Mouse (Mus musculus): ENCODE measurements around the gene Ppil6. TPM values are rescaled to one million over a fixed set of nuclear protein-coding genes. Genes with fewer than 3 reads are reported as not detected.

Gene Ppil6
- total RNA-seq, 2 experiments from 2014 or later: 1.1 to 1.5 TPM

DNA sequence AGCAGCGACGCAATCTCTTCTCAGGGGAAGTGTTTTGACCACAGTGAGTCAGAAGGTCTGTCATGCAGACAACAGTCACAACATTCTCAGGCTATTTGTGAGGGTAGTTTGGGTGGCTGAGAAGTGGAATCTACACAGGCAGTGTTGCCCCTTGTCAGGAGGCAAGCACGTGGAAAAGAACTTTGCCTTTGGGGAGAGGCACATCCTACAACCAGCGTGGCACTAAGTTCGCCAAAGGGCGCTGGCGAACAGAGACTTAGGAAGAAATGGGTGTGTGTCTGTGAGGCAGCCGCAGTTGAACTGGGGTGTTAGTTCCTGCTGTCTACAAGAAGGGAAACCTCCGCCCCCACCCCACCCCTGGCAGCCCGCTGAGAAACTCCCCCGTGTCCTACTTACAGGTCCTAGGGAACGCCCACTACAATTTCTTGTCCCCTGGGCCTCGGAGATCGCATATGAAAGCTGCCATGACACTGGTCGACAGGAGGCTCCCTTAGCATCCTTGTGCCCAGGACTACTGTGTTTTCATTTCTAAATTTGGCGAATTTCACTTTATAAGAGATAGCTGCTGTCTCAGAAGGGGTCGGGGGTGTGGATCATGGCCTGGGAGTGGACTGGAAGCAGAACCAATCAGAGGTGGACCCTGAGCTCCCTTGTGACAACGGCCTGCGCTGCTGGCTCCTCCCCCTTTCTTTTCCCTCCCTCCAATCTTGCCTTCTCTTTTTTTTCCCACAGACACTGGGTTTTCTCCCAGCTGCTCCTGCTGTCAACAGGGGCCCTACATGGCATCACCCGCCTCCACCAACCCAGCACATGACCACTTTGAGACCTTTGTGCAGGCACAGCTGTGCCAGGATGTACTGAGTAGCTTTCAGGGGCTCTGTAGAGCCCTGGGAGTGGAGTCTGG lies 12.7 kb upstream of the Ppil6 start:
- ATAC-seq (replicated peaks; ENCODE audit: poor library complexity): peak; percentile 35

DNA sequence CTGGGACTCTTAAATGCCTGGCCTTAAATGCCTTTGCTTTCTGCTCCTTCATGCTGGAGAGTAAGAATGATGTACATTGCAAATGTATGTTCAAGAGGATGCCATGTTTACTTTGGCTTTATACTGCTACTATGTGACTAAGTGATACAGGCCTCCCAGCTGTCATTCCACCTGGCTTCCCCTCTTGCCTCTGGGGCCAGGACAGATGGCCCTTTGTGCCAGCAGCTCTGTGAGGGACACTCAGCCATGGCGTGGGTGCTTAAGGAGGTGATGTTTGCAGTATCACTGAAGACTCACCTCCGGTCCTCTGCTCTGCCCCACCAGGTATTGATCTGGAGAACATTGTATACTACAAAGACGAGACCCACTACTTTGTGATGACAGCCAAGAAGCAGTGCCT lies 10.3 kb upstream of the Ppil6 start:
- no peak for ATAC-seq (replicated peaks; ENCODE audit: poor library complexity)

DNA sequence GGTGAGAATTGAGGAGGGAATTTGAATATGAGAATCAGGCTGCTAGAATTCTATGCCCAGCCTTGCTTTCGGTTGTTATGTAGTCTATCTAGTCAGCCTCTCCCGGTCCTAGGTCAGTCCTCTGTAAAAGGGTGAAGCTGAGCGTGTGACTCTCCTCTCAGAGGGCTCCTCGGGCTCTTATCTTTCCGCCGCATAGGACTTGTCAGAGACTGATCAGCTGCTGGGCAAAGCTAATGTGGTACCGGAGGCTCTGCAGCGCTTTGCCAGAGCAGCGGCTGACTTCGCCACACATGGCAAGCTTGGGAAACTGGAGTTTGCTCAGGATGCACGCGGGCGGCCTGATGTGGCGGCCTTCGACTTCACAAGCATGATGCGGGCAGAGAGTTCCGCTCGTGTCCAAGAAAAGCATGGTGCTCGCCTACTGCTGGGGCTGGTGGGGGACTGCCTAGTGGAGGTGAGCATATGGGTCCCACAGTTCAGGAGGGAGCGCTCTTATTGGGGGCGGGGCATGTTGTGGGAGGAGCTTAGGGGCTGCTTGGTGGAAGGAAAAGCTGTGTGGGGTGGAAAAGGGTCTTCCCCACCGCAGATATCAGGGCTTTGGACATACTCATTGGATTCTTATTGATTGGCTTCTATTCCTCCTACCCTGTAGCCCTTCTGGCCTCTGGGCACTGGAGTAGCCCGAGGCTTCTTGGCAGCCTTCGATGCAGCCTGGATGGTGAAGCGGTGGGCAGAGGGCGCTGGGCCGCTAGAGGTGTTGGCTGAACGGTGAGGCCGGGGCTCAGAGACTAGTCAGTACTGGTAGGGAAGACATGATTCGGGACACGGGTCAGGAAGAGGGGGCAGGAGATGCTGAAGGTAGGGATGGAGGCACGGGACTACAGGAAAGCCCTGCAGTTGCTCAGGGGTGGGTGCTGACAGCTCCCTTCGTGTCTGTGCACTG lies 9.0 kb upstream of the Ppil6 start:
- ATAC-seq (replicated peaks; ENCODE audit: poor library complexity): peak; percentile 49

DNA sequence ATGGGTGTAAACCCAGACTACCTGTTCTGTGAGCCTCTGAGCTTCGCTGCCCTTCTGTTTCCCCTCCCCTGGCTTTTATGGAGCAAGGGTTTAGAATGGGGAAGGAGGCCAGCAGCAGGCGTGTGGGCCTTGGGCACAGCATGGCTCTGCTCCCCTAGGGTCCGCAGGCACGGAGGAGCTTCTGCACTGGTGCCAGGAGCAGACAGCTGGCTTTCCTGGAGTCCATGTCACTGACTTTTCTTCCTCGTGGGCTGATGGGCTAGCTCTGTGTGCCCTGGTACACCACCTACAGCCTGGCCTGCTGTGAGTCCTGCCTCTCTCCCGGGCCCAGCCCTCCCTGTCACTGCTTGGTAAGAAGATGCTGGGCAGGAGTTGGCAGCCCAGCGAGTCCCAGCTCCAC lies 7.8 kb upstream of the Ppil6 start:
- no peak for ATAC-seq (replicated peaks; ENCODE audit: poor library complexity)

DNA sequence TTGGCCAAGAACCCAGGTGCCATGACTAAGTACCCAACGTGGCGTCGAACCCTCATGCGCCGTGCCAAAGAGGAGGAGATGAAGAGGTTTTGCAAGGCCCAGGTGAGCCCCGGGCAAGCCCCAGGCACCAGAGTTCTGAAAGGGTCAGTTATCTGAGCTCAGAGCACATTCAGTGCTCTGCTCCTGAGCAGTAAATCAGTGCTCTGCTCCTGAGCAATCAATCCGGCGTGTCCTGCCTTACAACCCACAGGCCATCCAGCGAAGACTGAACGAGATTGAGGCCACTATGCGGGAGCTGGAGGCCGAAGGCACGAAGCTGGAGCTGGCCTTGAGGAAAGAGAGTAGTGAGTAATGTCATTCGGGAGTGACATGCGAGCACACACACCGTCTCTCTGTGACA lies 4.5 kb upstream of the Ppil6 start:
- ATAC-seq (replicated peaks; ENCODE audit: poor library complexity): no peak

DNA sequence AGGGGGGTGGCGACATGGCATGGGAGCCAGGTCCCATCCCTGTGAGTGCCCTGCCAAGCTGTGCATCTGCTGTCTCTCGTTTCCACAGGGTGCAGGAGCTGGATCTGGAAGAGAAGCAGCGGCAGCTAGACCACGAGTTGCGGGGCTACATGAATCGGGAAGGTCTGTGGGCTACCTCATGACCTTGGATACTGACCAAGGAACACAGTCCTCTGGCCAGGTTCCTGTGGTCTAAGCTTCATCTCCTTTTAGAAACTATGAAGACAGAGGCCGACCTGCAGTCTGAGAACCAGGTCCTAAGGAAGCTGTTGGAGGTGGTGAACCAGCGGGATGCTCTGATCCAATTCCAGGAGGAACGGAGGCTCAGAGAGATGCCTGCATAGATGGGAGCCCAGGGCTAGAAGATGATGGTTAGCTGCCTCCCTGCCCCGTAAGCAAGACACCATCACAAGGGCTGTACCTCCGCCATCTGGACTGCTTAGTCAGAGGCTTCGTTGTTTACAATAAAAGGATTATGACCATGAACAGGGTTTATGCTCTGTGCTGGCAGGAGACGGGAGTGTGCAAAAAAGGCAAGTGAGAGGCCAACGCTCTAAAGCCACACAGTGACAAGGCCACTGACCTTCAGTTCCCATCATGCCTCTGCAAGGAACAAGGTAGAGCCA lies 3.6 kb upstream of the Ppil6 start:
- ATAC-seq (replicated peaks; ENCODE audit: poor library complexity): no peak

DNA sequence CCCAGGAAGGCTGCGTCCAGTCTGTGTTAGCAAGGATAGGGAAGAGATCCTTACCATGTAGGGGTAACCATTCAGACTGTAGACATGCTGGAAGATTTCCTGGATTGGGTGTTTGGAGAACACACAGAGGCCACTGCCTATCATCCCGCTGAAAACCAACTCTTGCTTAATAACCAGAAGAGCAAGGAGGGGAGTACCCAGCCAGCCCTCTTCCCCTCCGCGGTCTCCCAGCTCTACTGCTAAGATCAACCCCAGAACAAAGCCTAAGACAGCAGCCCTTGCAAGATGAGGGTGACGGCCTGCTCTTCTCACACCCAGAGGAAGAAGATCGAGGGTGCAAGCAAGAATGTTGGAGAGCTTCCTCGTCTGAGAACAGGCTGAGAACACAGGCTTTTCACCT lies 1.4 kb upstream of the Ppil6 start:
- peak; percentile 37 for ATAC-seq (replicated peaks; ENCODE audit: poor library complexity)

DNA sequence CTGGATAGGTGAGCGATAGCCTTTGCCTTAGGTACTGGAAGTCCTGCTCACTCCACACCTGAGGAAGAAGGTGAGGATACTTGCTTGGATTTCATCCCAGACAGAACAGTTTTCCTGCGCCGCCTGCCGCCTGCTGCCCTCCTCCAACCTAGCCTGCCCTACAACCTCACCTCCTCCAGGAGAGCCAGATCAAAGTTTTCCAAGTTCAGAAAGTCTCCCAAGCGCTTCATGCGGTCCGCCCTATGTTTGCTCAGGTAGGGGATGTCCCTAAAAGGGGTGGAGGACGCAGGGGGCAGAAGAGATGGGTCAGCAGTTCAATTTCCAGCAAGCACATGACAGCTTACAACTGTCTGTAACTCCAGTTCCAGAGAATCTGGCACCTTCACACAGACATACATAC lies 945 bp upstream of the Ppil6 start:
- no peak for ATAC-seq (replicated peaks; ENCODE audit: poor library complexity)

DNA sequence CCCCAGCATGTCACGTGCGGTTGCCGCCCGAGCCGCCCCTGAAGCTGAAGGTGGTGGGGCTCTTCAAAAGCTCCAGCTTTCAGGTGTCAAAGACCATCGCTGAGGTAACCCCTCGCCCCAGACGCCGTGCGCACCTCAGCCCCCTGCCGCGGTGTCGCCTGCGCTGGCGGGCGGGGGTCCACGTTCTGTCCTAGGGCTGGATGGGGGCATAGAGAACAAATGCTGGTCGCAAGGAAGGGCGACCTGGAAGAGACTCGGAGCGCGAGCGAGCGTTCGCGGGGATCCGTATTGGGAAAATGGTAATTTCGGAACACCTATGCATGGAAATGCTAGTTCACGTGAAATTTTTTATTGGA lies 257 bp downstream of the Ppil6 start:
- no peak for ATAC-seq (replicated peaks; ENCODE audit: poor library complexity)

DNA sequence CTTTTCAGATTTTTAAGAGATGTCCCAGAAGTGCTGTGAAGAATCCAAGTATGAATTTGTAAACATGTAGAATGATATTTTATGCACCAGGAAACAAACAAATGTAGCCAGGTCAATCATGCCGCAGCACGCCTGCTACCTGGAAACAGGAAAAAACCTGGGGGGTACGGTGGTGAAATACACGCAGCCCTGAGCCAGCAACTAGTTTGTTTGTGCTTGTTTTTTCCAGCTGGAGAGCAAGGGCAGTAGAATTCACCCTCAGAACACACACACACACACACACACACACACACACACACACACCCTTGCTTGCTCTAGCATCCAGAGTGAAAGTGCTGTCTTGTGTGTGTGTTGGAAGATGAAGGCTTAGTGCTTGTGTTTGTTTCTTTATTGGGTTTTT lies 872 bp downstream of the Ppil6 start:
- ATAC-seq (replicated peaks; ENCODE audit: poor library complexity): no peak

DNA sequence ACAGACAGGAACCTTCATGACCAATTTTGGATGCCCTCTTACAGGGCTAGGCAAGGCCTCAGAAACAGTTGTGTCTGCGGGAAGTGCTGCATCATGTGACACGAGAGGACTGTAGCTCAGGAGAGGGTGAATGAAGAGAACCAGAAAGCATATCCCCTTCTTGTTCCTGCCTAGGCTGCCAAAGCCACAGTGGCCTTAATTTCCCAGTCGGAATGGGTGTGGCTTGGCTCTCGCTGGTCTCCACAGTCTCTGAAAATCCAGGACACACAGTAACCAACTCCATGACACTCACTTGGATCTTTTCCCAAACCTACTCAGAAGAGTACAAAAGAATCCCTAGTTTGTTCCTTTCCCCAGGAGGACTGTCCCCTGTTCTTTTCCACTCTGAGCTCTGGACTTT lies 10.7 kb downstream of the Ppil6 start:
- ATAC-seq (replicated peaks; ENCODE audit: poor library complexity): no peak

DNA sequence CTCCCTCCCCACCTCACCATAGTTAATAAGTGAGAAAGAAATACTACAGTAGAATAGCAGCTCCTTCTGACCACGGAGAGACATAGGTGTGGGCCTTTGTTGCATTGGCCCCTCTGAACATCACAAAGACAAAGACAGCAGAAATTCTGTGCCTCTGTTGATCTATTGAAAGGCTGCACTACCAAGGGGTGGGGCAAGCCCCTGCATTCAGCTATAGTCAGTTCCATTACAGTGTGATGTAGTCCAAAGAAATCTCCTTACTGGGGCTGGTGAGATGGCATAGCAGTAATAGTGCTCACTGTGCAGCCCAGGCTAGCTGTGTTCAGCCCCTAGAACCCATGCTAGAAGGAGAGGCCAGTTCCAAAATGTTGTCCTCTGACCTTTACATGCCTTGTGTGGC lies 14.8 kb downstream of the Ppil6 start:
- ATAC-seq (replicated peaks; ENCODE audit: poor library complexity): no peak

DNA sequence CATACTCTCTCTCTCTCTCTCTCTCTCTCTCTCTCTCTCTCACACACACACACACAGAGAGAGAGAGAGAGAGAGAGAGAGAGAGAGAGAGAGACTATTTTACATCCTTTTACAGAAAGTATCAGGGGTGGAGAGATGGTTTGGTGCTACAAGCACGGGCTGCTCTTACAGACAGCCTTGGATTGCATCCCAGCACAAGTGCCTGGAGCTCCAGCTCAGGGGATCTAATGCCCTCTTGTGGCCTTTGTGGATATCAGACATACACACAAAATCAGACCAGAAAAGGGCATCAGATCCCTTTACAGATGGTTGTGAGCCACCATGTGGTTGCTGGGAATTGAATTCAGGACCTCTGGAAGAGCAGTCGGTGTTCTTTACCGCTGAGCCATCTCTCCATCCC lies 15.2 kb downstream of the Ppil6 start:
- ATAC-seq (replicated peaks; ENCODE audit: poor library complexity): peak; percentile 94

DNA sequence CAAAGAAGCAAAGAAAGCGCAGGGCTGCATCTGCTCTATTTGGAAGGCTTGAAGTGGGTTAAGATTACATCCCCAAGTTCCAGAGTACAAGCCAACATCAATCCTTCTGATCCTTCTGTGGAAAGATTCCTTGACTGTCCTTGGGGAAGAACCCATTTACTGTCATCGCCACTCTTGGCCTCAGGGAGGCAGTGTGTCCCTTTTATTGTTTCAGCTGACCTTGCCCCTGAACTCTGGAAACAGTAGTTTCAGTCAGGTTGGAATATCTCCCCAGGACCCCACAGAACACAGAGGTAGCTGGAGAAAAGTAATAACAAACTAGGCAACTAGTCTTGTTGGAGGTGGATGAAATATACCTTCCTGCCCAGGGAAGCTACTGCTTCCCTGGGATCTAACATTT lies 18.9 kb downstream of the Ppil6 start:
- ATAC-seq (replicated peaks; ENCODE audit: poor library complexity): peak; percentile 74

DNA sequence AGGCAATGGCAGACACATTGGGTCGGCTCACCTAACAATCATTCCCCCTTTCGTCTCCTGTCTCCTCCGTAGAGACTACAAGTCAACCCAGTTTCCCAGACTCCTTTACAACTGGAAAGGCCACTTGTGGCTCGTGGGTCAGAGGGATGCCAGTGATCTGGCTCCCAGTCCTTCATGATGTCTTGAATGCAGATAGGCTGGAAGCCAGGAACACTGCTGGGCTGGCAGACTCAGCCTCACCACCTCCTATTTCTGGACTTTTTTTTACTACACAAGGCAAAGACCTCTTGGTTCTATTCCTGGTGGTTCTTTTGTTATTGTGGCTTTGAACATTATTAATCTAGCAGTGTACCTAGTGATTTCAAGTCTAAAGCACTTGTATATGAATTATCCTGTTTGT lies 24.1 kb downstream of the Ppil6 start:
- no peak for ATAC-seq (replicated peaks; ENCODE audit: poor library complexity)

DNA sequence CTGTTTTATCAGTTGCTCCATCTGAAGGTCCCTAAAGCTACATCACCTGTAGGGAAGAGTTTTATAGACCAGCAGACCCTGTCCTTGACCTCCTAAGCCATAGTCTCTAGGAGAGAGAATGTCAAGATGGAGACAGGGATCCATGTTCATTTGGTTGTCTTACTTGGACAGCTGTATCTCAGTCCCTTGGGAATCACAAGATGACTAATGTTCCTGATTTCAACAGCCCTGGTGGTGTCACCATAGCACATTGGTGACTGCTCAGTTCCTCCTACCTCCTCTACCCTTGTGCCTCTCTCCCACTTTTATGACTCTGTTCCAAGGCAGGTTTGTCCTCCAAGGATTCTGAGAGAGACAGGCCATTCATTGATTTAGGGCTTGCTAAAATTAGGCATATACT lies 24.7 kb downstream of the Ppil6 start:
- no peak for ATAC-seq (replicated peaks; ENCODE audit: poor library complexity)

DNA sequence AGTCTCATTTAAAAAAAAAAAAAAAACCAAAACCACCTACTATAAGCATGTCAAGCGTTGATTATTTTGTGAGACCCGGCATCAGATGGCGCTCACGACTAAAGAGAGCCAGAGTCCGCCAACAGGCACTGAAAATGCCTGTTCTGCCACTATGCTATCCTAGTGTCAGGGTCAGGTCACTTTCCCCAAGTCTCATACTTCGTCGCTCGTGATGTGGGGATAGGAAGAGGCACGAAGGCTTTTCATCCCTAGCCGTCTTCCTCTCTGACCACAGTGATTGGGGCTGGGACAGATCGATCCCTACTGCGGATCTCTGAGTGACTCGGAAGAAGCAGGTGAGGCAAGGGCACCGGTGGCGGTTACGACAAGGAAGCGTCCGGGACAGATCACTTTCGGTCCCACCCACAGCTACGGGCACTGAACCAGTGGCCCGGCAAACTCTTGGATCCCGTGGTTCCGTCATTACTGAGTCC lies 28.3 kb downstream of the Ppil6 start:
- ATAC-seq (replicated peaks; ENCODE audit: poor library complexity): peak; percentile 62

DNA sequence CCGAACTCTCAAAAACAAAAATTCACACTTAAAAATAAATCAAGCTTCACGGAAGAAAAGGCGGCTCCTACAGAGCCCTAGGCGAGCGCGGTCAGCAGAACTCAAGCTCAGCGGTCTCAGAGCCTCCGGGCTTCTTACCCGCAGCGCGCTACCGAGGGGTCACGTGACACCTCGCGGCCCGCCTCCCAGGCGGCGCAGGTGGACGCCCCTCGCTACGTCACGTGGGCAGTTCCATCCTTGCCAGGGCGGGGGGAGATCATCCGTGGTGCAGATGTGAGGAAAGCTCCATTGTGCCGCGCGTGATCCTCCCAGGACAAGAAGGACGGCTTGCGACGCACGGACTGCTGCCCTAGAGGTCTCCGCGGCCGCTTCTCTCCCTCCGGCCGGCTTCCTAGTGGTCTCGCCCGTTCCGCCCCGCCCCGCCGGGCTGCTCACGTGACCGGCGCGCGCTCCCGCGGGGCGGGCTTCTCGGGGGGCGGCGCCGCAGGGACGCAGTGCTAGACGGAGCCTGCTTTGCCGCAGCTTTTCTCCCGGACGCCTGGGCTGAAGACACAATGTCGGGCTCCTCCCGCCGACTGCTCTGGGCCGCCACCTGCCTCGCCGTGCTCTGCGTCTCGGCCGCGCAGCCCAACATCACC lies 28.9 kb downstream of the Ppil6 start, which contains the start of gene Cd164:
TSS of gene Cd164 (plus strand) at position 434 of the 638 bp plus-strand sequence.
- peak; percentile 61 for ATAC-seq (replicated peaks; ENCODE audit: poor library complexity)

DNA sequence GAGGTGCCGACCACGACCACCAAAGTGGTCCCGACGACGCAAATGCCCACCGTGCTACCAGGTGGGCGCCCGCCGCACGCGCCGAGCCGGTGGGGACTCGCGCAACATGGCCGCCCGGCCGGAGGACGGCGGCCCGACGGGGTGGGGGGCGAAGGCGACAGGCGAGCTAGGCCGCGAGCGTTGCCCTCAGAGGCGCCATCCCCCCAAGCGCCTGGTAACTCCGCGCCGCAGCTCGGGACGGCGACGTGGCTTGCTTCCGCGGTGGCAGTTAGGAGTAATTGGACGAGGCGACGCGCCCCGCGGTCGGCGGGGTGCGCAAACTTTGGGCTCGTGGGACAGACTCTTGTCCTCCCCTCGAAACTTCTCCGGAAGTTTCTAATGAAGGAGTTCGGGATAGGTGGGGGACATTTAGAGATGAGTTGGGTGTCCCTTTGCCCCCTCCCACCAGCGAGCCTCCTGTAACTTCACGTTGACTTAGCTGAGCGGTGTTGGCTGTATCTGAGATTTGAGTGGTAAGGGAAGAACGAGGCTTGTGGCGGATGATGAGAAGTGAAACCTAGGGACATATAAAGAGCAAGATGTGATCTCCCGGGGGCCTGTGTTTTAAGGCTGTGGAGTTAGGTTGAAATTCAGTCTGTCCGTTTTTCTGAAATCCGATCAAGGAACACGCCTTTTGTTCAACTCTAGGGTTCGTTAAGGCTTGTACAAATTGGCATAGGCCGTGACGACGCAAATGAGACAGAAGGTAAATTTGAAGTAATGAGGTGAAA lies 29.6 kb downstream of the Ppil6 start:
- peak; percentile 15; the same call in 1 of the 2 replicates for ATAC-seq (replicated peaks; ENCODE audit: poor library complexity)

DNA sequence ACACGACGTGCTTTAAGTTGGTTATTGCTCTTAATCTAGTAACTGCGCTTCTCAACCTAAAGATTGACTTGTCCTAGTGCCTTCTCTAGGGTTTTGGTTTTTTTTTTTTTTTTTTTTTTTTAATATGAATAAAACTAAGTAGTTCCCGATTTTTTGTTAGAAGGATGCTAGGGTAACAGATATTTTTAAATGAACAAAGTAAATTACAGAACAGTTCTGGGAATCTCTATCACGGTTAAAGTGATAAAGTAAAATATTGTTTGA lies 30.1 kb downstream of the Ppil6 start:
- no peak for ATAC-seq (replicated peaks; ENCODE audit: poor library complexity)
